Comparison of ENCODE assay signal across 32 mouse cellular contexts in the genomic region with DNA sequence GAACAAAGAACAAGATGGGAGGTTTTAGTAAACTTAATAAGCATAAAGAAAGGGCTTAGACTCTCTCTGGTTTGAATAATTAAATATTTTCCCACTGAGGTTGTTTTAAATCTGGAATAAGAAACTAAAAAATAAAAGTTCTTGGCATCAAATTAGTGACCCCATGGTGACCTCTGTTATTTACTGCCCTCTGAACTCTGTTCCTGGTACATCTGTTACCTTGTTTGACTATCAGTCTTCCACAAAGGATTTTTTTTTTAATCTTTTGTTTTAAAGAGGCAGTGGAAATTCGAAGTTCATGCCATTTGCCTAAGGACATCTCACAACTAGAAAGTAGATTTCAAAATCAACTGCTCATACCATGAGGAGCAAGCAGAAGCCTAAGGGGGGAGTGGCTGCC.
"Had no signal": no experiment of that assay in that cellular context is flagged by ENCODE, and none has a peak within 500 bp of the region (broad histone marks: within the 10 kb centered on the region; RNA-seq: fewer than 3 reads in every experiment).

No protein-coding gene starts in this region.

- H3K27me3 ChIP-seq: limb, embryonic 12.5 days; limb, embryonic 13.5 days; limb, embryonic 15.5 days; liver, embryonic 13.5 days; liver, embryonic 15.5 days; lung, embryonic 15.5 days; megakaryocyte, embryonic 14.5 days; midbrain, embryonic 12.5 days; midbrain, embryonic 13.5 days; midbrain, embryonic 15.5 days; neural tube, embryonic 12.5 days; neural tube, embryonic 13.5 days had no signal

- H3K4me1 ChIP-seq: limb, embryonic 10.5 days; limb, embryonic 12.5 days; limb, embryonic 15.5 days; liver, embryonic 13.5 days; liver, embryonic 15.5 days; lung, embryonic 15.5 days; megakaryocyte, embryonic 14.5 days; midbrain, embryonic 12.5 days; midbrain, embryonic 13.5 days; midbrain, embryonic 15.5 days; neural tube, embryonic 12.5 days; neural tube, embryonic 13.5 days had no signal

- H3K27ac ChIP-seq: limb, embryonic 10.5 days; limb, embryonic 12.5 days; limb, embryonic 13.5 days; limb, embryonic 15.5 days; liver, embryonic 13.5 days; liver, embryonic 14.5 days; liver, embryonic 15.5 days; lung, embryonic 15.5 days; macrophage; midbrain, embryonic 10.5 days; midbrain, embryonic 12.5 days; midbrain, embryonic 13.5 days; midbrain, embryonic 15.5 days; neural tube, embryonic 12.5 days; neural tube, embryonic 13.5 days had no signal

- H3K36me3 ChIP-seq: limb, embryonic 10.5 days; limb, embryonic 12.5 days; limb, embryonic 13.5 days; limb, embryonic 15.5 days; liver, embryonic 13.5 days; liver, embryonic 15.5 days; lung, embryonic 15.5 days; midbrain, embryonic 10.5 days; midbrain, embryonic 12.5 days; midbrain, embryonic 13.5 days; midbrain, embryonic 15.5 days; neural tube, embryonic 12.5 days; neural tube, embryonic 13.5 days had no signal

- H3K4me2 ChIP-seq: limb, embryonic 12.5 days; limb, embryonic 13.5 days; limb, embryonic 15.5 days; liver, embryonic 11.5 days; liver, embryonic 13.5 days; liver, embryonic 15.5 days; lung, embryonic 14.5 days; lung, embryonic 15.5 days; midbrain, embryonic 11.5 days; midbrain, embryonic 12.5 days; midbrain, embryonic 13.5 days; midbrain, embryonic 15.5 days; neural tube, embryonic 12.5 days; neural tube, embryonic 13.5 days had no signal

- DNase-seq: left cerebral cortex, postnatal 4 days; liver; liver, embryonic 13.5 days; liver, postnatal 0 days; lung, adult 18-20 months; lung, adult 2 months; lung, embryonic 14.5 days; lung, postnatal 10 days; lung, postnatal 14 days; lung, postnatal 36 days; lung, postnatal 4 days; midbrain, embryonic 14.5 days had no signal

- H3K4me3 ChIP-seq: limb, embryonic 10.5 days; limb, embryonic 12.5 days; limb, embryonic 13.5 days; limb, embryonic 15.5 days; liver, embryonic 13.5 days; liver, embryonic 15.5 days; lung, embryonic 15.5 days; megakaryocyte, embryonic 14.5 days; midbrain, embryonic 10.5 days; midbrain, embryonic 12.5 days; midbrain, embryonic 13.5 days; midbrain, embryonic 15.5 days; myocyte; neural tube, embryonic 12.5 days; neural tube, embryonic 13.5 days had no signal

- ATAC-seq: liver, postnatal 0 days; lung, postnatal 0 days; midbrain, embryonic 13.5 days; midbrain, embryonic 15.5 days; midbrain, embryonic 16.5 days had no signal

- H3K9ac ChIP-seq: limb, embryonic 12.5 days; limb, embryonic 13.5 days; limb, embryonic 15.5 days; liver, embryonic 13.5 days; liver, embryonic 14.5 days; liver, embryonic 15.5 days; liver, postnatal 0 days; lung, embryonic 14.5 days; lung, embryonic 15.5 days; midbrain, embryonic 12.5 days; midbrain, embryonic 13.5 days; midbrain, embryonic 15.5 days; neural tube, embryonic 12.5 days; neural tube, embryonic 13.5 days had no signal

- H3K9me3 ChIP-seq: limb, embryonic 10.5 days; limb, embryonic 12.5 days; limb, embryonic 13.5 days; limb, embryonic 15.5 days; liver, embryonic 13.5 days; liver, embryonic 15.5 days; lung, embryonic 15.5 days; midbrain, embryonic 10.5 days; midbrain, embryonic 12.5 days; midbrain, embryonic 13.5 days; midbrain, embryonic 15.5 days; neural tube, embryonic 12.5 days; neural tube, embryonic 13.5 days had no signal
